Mouse (Mus musculus) brain, embryonic 18.5 days (tissue): ENCODE results near the gene Fam168b.

Source experiments
- DNase-seq: peaks from one replicate; pipeline ENCODE4 v3.0.0-alpha.2; 2012; ENCODE audit warnings: low read depth, low spot score

The Fam168b gene

DNA sequence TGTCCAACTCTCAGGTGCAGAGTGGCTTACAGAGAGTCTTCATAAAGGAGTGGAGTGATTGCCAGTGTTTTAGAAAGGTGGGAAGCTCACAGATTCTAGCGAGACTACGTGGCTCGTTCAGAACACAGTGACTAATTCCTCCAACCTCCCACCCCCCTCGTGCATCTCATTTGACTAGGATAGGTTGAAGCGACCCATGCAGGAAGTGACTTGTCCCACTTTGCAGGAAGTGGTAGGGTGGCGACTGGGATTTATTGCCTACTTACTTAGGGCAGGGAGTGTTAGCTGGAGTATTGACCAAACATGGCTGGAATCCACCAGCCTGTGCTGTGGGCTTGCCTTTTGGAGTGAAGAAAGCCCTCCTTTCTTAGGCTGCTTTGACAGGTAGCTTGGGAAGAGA lies 8.7 kb upstream of the Fam168b start:
- no peak for DNase-seq

DNA sequence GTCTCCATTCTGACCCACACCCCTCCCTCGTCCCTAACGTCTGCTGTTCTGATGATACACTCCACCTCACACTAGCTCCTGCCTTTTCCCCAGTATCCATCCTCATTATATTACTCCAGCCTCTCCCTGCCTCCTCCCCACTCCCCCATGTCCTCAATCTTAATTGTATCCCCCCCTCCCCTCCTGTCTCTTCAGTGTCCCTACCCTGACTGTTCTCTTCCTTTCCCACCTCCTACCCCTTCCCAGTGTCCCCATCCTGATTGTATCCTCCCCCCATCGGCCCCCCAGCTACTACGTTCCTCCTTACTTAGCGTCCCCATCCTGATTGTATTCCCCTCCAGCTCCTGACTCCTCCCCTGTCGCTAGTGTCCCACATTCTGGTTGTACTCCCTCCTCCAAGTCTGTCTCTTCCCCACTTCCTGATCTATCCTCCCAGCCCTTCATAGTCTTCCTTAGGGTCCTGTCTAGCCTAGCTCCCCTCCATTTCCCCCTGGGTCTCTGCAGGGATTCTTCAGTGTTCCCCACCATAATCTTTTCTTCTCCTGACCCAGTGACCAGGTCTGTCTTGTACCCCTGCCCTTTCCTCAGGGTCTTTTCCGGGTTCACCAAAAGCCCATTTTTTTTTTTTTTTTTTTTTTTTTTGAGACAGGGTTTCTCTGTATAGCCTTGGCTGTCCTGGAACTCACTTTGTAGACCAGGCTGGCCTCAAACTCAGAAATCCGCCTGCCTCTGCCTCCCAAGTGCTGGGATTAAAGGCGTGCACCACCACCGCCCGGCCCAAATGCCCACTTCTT lies 7.7 kb upstream of the Fam168b start:
- DNase-seq = no peak

DNA sequence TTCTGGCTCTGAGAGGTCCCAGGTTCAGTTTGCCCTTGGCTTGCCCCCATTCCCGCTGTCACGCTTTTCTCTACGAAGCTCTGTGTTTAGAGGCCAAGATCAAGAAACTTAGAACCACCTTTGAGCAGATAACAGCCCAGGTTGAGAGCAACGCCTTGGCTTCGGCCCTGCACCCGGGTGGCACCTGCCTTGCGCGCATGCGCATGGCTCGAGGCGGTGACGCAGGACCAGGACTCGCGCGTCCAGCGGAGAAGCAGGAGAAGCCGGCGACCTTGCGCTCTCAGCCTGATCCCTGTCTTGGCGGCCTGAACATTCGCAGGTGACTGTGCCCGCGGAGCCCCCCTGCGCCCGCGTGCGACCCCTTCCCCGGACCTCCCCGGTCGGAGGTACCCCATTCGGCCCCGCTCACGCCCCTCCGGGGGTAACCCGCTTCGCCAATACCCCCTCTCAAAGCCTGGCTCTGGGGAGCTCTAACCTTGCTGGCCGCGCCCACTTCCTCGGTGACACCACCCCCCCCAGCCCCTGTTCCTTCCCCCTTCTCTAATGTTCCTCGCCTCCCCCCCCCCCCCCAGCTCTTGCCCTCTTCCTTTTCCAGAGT lies 7.0 kb upstream of the Fam168b start, which contains the start of gene Plekhb2:
TSS of gene Plekhb2 (plus strand) at position 232 of the 598 bp plus-strand sequence.
- no peak for DNase-seq

DNA sequence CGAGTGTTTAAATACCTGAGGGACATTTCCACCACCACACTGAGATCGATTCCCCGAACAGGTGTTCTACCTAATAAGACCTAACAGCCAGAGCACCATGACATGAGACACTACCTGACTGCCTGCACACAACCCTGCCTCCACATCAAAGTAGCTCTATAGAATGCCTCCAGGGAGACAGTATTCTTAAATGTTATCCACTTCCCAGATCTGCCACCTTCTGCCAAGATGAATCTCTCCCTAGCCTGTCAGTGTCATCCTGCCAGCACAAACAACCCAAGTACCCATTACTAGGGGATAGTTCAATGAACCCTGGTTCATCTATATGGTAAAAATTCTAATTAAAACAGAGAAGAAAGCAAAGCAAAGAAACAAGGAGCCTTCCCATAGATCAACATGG lies 4.2 kb upstream of the Fam168b start:
- no peak for DNase-seq

DNA sequence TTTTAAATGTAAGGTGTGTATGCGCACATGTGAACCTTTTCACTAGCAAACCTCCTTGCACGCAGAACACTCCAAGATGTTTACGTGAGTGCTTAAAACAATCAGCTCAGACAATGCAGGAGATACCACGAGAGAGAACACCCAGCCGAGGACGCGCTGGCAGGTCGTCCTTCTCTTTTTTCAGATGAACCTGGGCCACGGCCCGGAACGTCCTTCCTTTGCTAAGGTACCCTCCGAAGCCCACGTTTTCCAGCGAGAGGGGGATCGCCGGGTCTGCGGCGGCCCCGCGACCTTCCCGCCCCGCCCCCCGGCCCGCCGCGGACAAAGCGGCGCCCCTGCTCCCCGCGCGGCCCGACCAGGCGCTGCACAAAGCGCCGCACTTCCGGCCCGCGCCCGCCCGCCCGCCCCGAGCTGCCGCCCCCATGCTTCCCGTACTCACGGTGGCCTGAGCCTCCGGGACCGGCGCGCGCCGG lies 440 bp downstream of the Fam168b start:
- no peak for DNase-seq

DNA sequence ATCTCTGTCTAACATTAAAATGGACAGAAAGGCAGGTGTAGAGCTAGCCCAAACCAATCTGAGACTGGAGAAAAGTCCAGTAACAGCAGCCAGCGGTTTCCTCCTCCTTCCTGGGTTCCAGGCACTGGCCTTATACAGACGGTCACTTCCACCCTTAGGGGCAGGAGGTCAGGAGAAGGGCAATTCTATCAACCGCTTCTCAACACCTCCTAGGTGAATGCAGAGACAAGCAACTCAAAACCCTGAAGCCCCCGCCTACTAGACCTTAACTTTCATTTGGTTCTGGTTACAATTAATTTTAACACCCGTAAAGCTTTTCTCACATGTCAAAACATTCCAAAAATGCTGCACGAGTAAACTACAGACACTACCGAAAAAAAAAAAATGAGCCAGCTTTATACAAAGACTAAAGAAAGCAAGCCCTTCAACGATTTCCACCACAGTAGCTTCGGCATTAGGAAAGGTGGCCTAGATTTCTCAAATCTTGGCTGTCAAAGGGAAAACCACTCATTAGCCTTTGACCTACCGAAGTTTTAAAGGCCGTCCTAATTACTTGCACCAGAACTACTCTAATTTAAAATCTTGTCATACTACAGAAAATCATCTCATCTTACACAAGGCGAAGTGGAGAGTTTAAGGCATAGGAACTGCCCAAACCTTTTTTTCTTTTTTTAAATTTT lies 1.0 kb downstream of the Fam168b start:
- DNase-seq = no peak

DNA sequence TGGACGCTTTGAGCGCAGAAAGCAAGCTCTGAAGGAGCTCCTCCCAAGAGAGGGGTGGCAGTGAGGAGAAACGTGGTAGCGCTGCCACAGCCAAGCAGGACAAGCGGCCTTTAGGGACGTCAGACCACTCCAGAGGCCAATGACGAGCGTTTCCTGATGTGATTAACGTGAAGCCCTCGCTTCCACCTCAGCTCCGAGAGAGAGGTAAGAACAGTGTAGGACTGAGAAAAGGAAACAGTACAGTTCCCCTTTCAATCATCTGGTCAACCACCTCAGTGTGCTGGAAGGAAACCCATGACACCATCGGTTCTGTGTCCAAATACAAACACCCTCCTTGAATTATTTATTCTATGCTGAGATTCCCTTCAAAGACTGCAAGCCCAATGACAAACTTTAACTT lies 3.6 kb downstream of the Fam168b start:
- DNase-seq = no peak

DNA sequence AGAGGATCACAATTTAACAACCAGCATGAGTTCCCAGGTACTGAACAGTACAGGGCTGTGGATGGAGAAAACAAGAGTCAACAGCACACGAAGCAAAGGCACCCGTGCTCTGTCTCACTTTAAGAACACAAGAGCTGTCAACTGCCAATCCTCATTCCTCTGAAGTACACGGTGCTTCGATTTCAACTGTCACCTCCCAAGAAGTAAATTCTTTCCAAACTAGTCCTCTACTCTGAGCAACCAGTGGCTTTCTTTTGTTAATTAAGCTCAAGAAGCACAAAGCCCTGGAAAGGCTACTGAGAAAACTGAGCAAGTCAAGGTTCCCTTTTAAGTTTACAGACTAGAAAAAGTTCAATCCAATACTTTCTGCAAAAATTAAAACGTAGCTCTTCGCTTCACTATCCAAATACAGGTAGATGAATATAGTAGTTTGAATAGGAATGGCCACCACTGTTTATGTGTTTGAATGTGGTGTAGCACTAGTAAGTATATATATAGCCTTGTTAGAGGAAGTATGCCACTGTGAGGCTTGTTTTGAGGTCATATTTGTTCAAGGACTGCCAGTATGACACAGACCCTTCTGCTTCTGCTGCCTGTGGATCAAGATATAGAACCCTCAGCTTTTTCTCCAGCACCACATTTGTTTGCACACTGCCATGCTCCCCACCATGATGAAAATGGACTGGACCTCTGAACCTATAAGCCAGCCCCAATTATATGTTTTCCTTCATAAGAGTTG lies 4.7 kb downstream of the Fam168b start:
- DNase-seq = no peak

DNA sequence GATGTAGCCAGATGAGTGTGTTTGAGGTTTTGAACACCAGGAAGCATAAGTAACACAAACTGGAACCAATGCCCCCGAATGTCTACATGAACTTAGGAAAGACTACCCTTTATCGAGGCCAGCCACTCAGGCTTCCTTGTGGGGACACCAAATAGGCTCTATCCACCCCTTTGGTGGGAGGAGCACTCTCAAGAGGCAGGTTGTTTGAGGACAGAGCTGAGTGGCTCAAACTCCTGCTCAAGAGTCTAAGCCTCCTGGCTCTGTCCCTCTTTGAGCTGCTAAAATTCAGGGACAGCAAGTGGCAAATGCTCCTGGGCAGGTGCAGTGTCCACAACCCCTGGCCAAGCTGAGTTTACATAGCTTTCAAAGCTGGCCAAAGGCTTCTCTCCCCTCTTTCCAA lies 8.0 kb downstream of the Fam168b start:
- no peak for DNase-seq

DNA sequence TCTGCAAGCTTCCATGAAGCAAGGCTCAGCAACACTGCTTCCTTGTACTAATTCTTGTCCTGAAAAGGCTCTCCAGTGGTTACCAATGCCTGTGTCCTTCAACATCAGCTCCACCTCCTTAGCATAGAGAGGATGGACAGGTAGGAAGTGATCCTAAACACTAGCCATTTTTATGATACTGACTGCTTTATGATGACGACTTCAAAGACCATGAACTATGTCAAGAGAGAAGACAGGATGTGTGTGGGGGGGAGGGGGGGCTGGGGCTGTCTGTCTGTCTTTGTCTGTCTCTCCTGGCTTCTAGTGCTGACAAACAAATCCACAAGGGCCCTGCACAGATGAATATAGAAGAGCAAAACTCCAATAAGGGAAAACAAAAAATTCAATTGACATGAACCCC lies 11.5 kb downstream of the Fam168b start:
- DNase-seq = no peak

DNA sequence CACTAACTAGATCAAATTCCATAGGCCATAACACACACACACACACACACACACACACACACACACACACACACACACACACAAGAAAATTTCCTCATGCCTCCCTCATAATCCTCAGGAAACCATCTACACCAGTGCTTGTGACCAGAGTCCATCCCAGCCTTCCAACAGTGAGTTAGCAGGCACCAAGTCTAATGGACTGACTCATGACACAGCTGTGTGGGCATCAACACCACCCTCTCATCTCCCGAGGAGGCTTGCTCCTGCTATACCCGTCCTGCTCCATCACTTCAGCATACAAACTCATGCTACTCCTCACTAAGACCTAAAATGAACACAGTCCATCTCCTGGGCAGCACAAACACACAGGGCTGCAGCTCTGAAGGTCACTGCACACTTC lies 11.9 kb downstream of the Fam168b start:
- DNase-seq = no peak

DNA sequence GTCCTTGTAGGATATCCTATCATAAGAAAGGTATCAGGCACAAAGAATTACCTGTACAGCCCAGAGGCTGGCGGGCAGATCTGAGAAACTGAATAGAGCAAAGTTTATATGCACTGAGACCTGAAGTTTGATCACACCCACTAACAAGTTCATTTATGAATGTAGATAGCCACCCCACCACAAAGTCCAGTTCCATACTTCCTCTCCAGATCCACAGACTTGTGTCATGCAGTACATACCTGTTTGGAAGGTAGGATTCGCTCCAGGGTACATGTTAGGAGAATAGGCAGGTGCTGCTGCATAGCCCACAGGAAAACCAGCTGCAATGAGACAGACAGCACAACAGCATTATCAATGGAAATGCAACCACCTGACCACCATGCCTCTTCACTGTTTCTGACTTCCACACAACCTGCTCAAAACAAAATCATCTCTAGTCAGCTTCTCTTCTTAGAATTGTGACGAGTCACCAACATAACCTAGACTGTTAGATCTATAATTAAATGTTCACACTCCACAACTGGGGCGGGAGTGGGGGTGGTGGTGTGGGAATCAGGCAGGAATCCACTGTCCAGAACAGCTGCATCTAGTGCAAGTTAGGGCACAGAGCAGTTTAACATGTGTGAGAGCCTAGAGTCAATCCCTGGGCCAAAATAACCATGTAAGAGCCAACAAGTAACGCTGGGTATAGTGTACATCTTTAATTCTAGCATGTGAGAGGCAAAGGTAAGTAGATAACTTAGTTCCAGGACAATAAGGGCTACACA lies 14.2 kb downstream of the Fam168b start:
- no peak for DNase-seq

DNA sequence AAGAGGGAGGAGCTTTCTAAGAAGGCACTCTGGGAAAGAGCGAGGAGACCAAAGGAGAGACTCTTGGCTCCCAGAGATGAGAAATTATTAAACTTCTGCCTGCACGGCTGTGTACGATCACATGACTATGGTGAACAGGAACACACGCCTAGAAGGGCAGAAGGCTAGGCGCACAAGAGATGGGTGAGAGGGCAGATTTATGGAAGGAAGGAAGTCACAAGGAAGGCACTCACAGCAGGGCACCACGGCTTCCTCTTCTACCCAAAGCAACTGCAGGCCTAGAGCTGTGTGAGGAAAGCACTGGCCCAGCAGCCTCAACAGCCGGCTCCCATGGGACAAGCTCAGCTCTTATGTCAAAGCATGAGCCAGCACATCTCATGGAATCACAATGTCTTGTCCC lies 15.0 kb downstream of the Fam168b start:
- no peak for DNase-seq

DNA sequence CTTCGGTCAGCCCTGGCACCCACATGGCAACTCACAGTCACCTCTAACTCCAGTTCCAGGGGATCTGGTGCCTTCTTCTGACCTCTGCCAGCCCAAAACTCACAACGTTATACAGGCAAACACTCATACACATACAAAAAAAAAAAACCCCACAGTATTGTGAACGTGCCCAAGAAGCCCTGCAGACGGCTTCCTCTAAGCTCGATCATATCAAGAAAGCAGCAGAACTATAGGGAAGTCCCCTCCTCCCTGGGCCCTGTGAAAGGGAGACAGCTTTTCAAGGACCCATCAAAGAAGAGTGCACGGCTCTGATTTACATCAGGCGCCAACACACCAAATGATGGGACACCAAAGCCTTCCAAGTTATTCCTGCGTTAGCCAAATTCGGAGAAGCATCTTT lies 17.0 kb downstream of the Fam168b start:
- no peak for DNase-seq

DNA sequence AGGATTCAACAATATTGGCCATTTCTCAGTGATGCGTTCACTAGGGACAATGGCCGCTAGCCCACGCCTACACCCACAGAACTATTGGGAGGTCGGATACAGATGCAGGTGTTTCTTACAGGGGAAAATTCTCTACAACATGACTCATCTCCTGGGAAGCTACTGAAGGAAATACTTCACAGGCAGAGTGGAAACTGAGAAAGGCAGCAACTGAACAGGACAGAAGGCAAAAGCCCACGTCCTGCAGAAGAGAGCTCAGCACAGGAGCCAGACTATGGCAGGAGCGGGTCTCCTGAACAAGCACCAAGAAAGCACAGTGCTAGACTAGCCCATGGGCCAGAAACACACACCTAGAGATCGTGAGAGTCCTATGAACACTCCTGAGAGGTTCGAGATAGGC lies 18.7 kb downstream of the Fam168b start:
- DNase-seq = no peak

DNA sequence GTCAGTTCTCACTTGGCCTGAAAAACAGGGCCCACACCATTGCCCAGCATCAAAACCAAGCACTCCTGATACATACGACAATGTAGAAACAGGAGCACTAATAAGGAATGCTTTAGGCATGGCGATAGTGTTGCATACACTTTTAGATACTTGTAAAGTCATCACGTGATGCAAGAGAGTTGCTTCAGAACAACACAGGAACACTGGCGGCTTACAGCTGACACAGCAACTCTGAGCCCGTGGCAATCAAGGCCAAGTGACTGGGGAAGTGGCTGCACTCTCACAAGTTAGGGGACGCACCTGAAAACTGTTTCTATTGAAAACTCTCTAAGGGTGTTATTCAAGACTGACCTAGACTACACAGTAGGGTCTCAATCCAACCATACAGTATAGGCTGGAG lies 19.5 kb downstream of the Fam168b start:
- no peak for DNase-seq

DNA sequence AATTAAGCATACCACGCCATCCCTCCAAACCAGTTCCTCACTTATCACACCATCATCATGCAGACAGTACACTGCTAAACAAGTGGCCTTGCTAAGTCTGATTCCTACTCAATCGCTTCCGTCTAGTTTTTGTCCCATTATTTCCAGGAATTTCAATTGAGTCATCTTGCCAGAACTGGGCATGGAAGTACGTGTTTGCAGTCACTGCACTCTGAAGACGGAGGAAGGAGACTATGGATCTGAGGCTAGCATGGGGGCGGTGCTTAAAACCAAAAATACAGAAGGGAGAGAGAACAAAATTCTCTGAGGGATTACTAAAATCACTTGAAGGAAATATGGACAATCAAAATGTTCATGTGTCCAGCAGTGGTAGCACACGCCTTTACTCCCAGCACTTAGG lies 20.1 kb downstream of the Fam168b start:
- no peak for DNase-seq

DNA sequence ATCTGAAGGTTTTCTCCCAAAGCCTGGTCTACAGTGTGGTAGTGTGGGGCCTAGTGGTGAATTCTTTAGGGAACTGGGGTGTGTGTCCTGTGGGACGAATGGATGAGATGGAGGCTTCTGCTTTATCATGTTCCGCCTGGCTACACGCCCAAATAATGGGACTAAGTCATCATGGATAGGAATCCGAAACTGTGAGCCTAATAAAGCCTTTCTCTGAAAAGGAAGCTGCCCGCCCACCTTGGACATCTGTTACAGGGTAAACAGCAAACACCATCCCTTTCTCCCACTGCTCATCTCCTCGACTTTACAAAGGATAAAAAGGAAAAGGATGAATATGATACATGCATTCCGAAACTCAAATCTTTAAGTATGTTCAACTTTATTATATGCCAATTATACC lies 20.9 kb downstream of the Fam168b start:
- DNase-seq = no peak

DNA sequence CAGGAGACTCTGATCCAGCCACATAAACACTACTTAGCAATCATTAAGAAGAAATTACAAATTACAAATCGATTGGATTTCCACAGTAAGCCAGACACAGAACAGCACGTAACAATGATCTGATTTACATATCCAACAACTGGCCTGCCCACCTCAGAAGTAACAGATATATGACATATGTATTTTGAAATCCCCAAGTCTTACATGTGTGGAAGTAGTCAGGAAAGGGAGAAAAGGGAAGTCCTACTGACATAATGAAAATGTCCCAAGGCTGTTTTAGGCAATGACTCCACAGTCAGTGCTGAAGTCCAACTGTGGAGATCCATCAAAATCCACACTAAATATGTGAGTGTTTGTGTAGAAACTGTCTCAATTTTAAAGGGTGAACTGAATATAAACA lies 21.5 kb downstream of the Fam168b start:
- no peak for DNase-seq

DNA sequence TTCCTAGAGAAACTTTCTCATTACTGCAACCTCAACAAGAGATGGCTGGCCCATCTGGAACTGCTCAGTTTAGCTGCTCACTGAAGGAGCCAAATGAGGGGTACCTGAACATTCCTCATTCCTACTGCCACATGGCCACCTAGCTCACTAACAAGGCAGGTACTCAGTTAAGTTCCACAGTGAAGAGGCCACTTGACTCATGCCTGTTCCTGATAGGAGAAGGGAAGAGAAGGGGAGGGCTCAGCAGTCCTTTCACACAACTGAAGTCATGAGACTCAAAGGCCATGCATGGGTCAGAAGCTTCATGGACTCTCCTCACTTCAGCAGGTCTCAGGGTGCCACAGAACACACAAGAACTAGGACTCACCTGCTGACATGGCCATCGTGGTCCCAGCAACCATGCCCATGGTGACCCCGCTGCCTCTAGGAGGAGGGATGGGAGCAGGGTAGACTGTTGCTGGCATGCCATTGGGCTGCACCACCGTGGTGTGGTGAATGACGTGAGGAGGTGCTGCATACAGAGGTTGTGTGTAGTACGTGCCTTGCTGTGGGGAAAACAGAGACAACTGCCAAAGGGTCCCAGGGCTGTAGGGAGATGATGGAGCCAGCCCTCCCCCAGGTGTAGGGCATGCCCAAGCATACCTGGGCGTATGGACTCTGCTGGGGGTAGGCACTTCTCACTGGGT lies 23.5 kb downstream of the Fam168b start:
- DNase-seq = no peak

DNA sequence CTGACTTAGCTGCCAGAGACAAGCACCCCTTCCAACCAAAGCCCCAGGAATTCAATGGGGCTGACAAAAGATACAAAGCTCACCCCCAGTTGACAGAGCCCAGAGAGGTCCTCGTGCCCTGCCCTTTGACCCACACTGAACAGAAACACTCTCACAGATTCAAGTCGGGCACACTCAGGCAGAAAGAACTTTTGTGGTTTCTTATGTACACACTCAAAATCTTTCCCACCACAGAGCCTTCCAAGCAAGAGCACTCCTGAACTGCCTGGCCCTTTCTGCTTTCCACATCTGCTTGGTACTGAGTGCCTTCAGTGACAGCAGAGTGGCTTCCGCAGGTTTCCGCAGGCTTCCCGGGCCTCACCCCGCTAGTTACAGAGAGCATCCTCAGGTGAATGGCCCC lies 27.0 kb downstream of the Fam168b start:
- DNase-seq = no peak
